Mouse (Mus musculus) intestine, embryonic 16.5 days (tissue): Measurements from ENCODE around the gene Ccdc181. TPM values are rescaled to one million over a fixed set of nuclear protein-coding genes. Genes with fewer than 3 reads are reported as not detected.

Source experiments
- ATAC-seq: fragments of 200-750 bp; cut with Nextera tagmentation; 2 replicates; pipeline ENCODE4 v1.8.0; 2017; ENCODE audit warnings: moderate TSS enrichment, moderate library complexity
- H3K27ac ChIP-seq: fragments of 300-500 bp; sonication (generic); 2 replicates; pipeline ENCODE4 v1.5.1; 2014; ENCODE audit warnings: mild to moderate bottlenecking, low read length
- H3K27me3 ChIP-seq: fragments of 300-500 bp; sonication (generic); replicated peaks from 2 replicates; pipeline ENCODE4 v1.6.1; 2014; ENCODE audit warnings: low read length, control low read depth, mixed read lengths; ENCODE audit not compliant: control insufficient read depth, insufficient read depth
- H3K36me3 ChIP-seq: fragments of 300-500 bp; sonication (generic); 2 replicates; pipeline ENCODE4 v1.6.1; 2014; ENCODE audit warnings: low read length, control low read depth; ENCODE audit not compliant: control insufficient read depth, insufficient read depth
- H3K4me1 ChIP-seq: fragments of 300-500 bp; sonication (generic); 2 replicates; pipeline ENCODE4 v1.6.1; 2014; ENCODE audit warnings: low read length, control low read depth, mixed read lengths; ENCODE audit not compliant: control insufficient read depth, insufficient read depth
- H3K4me2 ChIP-seq: fragments of 300-500 bp; sonication (generic); 2 replicates; pipeline ENCODE4 v1.6.1; 2014; ENCODE audit warnings: low read depth, low read length, control low read depth
- H3K4me3 ChIP-seq: fragments of 300-500 bp; sonication (generic); 2 replicates; pipeline ENCODE4 v1.5.1; 2014; ENCODE audit warnings: mild to moderate bottlenecking, low read length
- H3K9ac ChIP-seq: fragments of 300-500 bp; sonication (generic); 2 replicates; pipeline ENCODE4 v1.6.1; 2014; ENCODE audit warnings: low read depth, low read length
- H3K9me3 ChIP-seq: fragments of 300-500 bp; sonication (generic); 2 replicates; pipeline ENCODE4 v1.6.1; 2016; ENCODE audit warnings: low read length, control low read depth; ENCODE audit not compliant: control insufficient read depth
- WGBS: fragments of 180-500 bp; shearing (Covaris S2); extraction: QIAGEN DNeasy Blood & Tissue Kit; methylation state at CpG from one replicate; pipeline ENCODE4 v1.1.7; 2014; 5-methylcytosine and 5-hydroxymethylcytosine counted together
- polyA plus RNA-seq: library from polyadenylated mRNA; unstranded; fragments of >200 nt; fragmentation: Nextera tagmentation; extraction: Ambion mirVana; gene quantifications from 2 replicates; pipeline ENCODE4 v1.2.1, GENCODE M21; 2015

Ccdc181 gene
- polyA plus RNA-seq, 1 experiment from 2014 or later, result 8.6 TPM

- 0 out of 2 replicates have a peak overlapping the region, but pooled peaks have one; percentile 3 for H3K27ac ChIP-seq
- no peak overlapping the region for H3K9ac ChIP-seq
- no peak for ATAC-seq
- no peaks in the 10 kb centered on the region for H3K9me3 ChIP-seq
- H3K36me3 ChIP-seq, result no peaks in the 10 kb centered on the region
- H3K4me2 ChIP-seq, result no peak overlapping the region
- no peak overlapping the region for H3K4me3 ChIP-seq
- H3K27me3 ChIP-seq, result no peaks in the 10 kb centered on the region
- peaks cover 20% of the 10 kb centered on the region for H3K4me1 ChIP-seq
- 63% methylated on average over 5 of the region's 5 CpGs for WGBS
These were observed 45.3 kb downstream of the Ccdc181 start for GRCm38 (mm10) chr1:164320731-164321130.

- WGBS, result 53% methylated on average over 10 of the region's 10 CpGs
- Histone ChIP-seq H3K4me2 (no peak overlapping the region), H3K27me3 (no peaks in the 10 kb centered on the region), H3K4me1 (peaks cover 20% of the 10 kb centered on the region), H3K4me3 (0 out of 2 replicates have a peak overlapping the region, but pooled peaks have one; percentile 1), H3K36me3 (no peaks in the 10 kb centered on the region), H3K27ac (peak overlapping the region; percentile 60), H3K9me3 (no peaks in the 10 kb centered on the region), H3K9ac (no peak overlapping the region)
- ATAC-seq, result peak; percentile 81
These were observed 46.0 kb downstream of the Ccdc181 start for GRCm38 (mm10) chr1:164321408-164321807.

- Histone ChIP-seq H3K4me3 (no peak overlapping the region), H3K36me3 (no peaks in the 10 kb centered on the region), H3K4me2 (no peak overlapping the region), H3K27ac (no peak overlapping the region), H3K9ac (no peak overlapping the region), H3K27me3 (no peaks in the 10 kb centered on the region), H3K4me1 (peaks cover 20% of the 10 kb centered on the region), H3K9me3 (no peaks in the 10 kb centered on the region)
- WGBS, result 68% methylated on average over 8 of the region's 8 CpGs
- no peak for ATAC-seq
These were observed 47.7 kb downstream of the Ccdc181 start for GRCm38 (mm10) chr1:164322987-164323650.

GRCm38 (mm10) chr1:164324221-164324620 lies 48.8 kb downstream of the Ccdc181 start:
- Histone ChIP-seq H3K27me3 (no peaks in the 10 kb centered on the region), H3K9me3 (no peaks in the 10 kb centered on the region), H3K9ac (no peak overlapping the region), H3K36me3 (no peaks in the 10 kb centered on the region), H3K4me1 (peaks cover 14% of the 10 kb centered on the region), H3K4me3 (no peak overlapping the region), H3K27ac (no peak overlapping the region), H3K4me2 (no peak overlapping the region)
- no peak for ATAC-seq
- WGBS, result 86% methylated on average over 4 of the region's 4 CpGs

- Histone ChIP-seq H3K4me2 (no peak overlapping the region), H3K27me3 (no peaks in the 10 kb centered on the region), H3K9me3 (no peaks in the 10 kb centered on the region), H3K27ac (no peak overlapping the region), H3K36me3 (no peaks in the 10 kb centered on the region), H3K9ac (no peak overlapping the region), H3K4me1 (peaks cover 9% of the 10 kb centered on the region), H3K4me3 (no peak overlapping the region)
- WGBS, result 67% methylated on average over 2 of the region's 2 CpGs
- no peak for ATAC-seq
These were observed 49.5 kb downstream of the Ccdc181 start for GRCm38 (mm10) chr1:164324878-164325277.

GRCm38 (mm10) chr1:164326600-164327155 lies 51.3 kb downstream of the Ccdc181 start:
- no peaks in the 10 kb centered on the region for H3K27me3 ChIP-seq
- H3K4me3 ChIP-seq, result no peak overlapping the region
- H3K4me1 ChIP-seq, result peaks cover 5% of the 10 kb centered on the region
- ATAC-seq, result peak; percentile 59
- 53% methylated on average over 6 of the region's 6 CpGs for WGBS
- no peak overlapping the region for H3K4me2 ChIP-seq
- H3K9ac ChIP-seq, result no peak overlapping the region
- no peaks in the 10 kb centered on the region for H3K36me3 ChIP-seq
- H3K9me3 ChIP-seq, result no peaks in the 10 kb centered on the region
- H3K27ac ChIP-seq, result no peak overlapping the region

GRCm38 (mm10) chr1:164327764-164328163 lies 52.4 kb downstream of the Ccdc181 start:
- H3K9me3 ChIP-seq, result no peaks in the 10 kb centered on the region
- no peak overlapping the region for H3K27ac ChIP-seq
- no peak overlapping the region for H3K4me2 ChIP-seq
- H3K4me1 ChIP-seq, result no peaks in the 10 kb centered on the region
- ATAC-seq, result no peak
- no peaks in the 10 kb centered on the region for H3K27me3 ChIP-seq
- H3K36me3 ChIP-seq, result no peaks in the 10 kb centered on the region
- WGBS, result 52% methylated on average over 7 of the region's 7 CpGs
- no peak overlapping the region for H3K9ac ChIP-seq
- H3K4me3 ChIP-seq, result no peak overlapping the region

- ATAC-seq, result no peak
These were observed 57.2 kb downstream of the Ccdc181 start for GRCm38 (mm10) chr1:164332559-164332958.

GRCm38 (mm10) chr1:164335435-164335834 lies 60.0 kb downstream of the Ccdc181 start:
- no peaks in the 10 kb centered on the region for H3K36me3 ChIP-seq
- H3K27me3 ChIP-seq, result no peaks in the 10 kb centered on the region
- WGBS, result 80% methylated on average over 3 of the region's 3 CpGs
- no peaks in the 10 kb centered on the region for H3K9me3 ChIP-seq
- no peak overlapping the region for H3K9ac ChIP-seq
- H3K4me3 ChIP-seq, result no peak overlapping the region
- no peak overlapping the region for H3K4me2 ChIP-seq
- peak; percentile 82 for ATAC-seq
- H3K4me1 ChIP-seq, result no peaks in the 10 kb centered on the region
- H3K27ac ChIP-seq, result no peak overlapping the region

More at GRCm38 (mm10) chr1:164332559-164332958, 57.2 kb downstream of the Ccdc181 start:
- no peaks in the 10 kb centered on the region for H3K9me3 ChIP-seq
- 88% methylated on average over 11 of the region's 11 CpGs for WGBS
- no peaks in the 10 kb centered on the region for H3K4me1 ChIP-seq
- H3K36me3 ChIP-seq, result no peaks in the 10 kb centered on the region
- no peak overlapping the region for H3K9ac ChIP-seq
- H3K27me3 ChIP-seq, result no peaks in the 10 kb centered on the region
- no peak overlapping the region for H3K4me3 ChIP-seq
- H3K4me2 ChIP-seq, result no peak overlapping the region
- H3K27ac ChIP-seq, result no peak overlapping the region
